Mouse (Mus musculus): Measurements from ENCODE around the gene Slc39a11.

- TF ChIP-seq CTCF (IDR thresholded peaks at IDR 0.05; ENCODE audit: insufficient read depth, low read length) (no peak), POLR2A (IDR thresholded peaks at IDR 0.05; ENCODE audit: borderline replicate concordance, extremely low read depth, low read depth, low read length) (no peak)
Measured at GRCm38 (mm10) chr11:113560150-113560549, 89.7 kb downstream of the Slc39a11 start.
